In the genomic region with DNA sequence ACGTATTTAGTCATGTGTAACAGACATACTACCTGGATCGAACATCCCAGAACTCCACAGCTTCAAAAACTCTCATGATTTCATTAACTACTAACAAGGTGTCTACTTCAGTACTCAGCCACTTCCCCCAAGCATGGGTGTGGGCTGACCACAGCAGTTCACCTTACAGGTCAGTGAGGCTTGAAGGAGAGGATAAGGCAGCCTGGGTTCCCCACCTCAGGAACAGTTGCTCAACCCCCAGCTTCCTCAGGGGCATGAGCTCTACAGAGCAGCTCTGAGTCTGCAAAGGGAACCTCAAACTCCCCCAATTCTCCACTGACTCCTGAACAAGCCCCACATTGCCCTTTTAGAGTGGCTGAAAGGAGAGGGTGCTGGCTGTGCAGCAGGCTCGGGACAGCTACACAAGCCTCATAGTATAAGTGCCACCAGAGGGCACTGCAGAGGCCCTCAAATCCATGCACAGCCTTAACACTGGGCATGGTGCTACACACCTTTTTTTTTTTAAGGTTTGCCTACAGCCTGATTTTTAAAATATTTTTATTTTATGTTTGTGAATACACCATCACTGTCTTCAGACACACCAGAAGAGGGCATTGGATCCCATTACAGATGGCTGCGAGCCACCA, we compare ENCODE assay signal across 10 mouse cellular contexts. TPM values are rescaled to one million over a fixed set of nuclear protein-coding genes. Genes with fewer than 3 reads are reported as not detected.
A peak's percentile ranks its signal among the peaks of the same experiment; 100 is the strongest.
DNase-seq lines count a peak whose midpoint lies in the region; ATAC-seq and TF ChIP-seq lines count a peak whose summit lies in the region.
"Had no signal": no experiment of that assay in that cellular context is flagged by ENCODE, and none has a peak within 500 bp of the region (broad histone marks: within the 10 kb centered on the region; RNA-seq: fewer than 3 reads in every experiment).

No protein-coding gene starts in this region.

- H3K9me3 ChIP-seq in heart, embryonic 11.5 days (replicated peaks; ENCODE audit: control insufficient read depth, low read length) = no peaks in the 10 kb centered on the region
- H3K9me3 ChIP-seq in ES-Bruce4 (replicated peaks; ENCODE audit: control insufficient read depth, insufficient read depth, low read length, poor library complexity, severe bottlenecking) = no peaks in the 10 kb centered on the region
- H3K9me3 ChIP-seq in midbrain, postnatal 0 days (ENCODE audit: low read length) = no peaks in the 10 kb centered on the region
- H3K9me3 ChIP-seq: embryonic facial prominence, embryonic 12.5 days had no signal

- no peaks in the 10 kb centered on the region for H3K27me3 ChIP-seq in heart, embryonic 11.5 days (ENCODE audit: control insufficient read depth, insufficient read depth, low read length)
- H3K27me3 ChIP-seq in ES-Bruce4 (ENCODE audit: control insufficient read depth, insufficient read depth, low read length, poor library complexity, severe bottlenecking) = no peaks in the 10 kb centered on the region
- no peaks in the 10 kb centered on the region for H3K27me3 ChIP-seq in midbrain, postnatal 0 days (ENCODE audit: insufficient read depth, low read length)
- H3K27me3 ChIP-seq: embryonic facial prominence, embryonic 12.5 days had no signal

- no peak overlapping the region for H3K27ac ChIP-seq in heart, embryonic 11.5 days (ENCODE audit: low read depth, low read length)
- no peak overlapping the region for H3K27ac ChIP-seq in ES-Bruce4 (ENCODE audit: insufficient read depth, low read length)
- H3K27ac ChIP-seq in midbrain, postnatal 0 days (ENCODE audit: low read depth, low read length) = no peak overlapping the region
- H3K27ac ChIP-seq: embryonic facial prominence, embryonic 12.5 days had no signal

- no peak for TF ChIP-seq POLR2A in ES-Bruce4 (IDR thresholded peaks at IDR 0.05; ENCODE audit: insufficient read depth, low read length)

- H3K4me2 ChIP-seq in heart, embryonic 11.5 days = no peak overlapping the region
- no peak overlapping the region for H3K4me2 ChIP-seq in midbrain, postnatal 0 days (ENCODE audit: low read depth, low read length, poor library complexity, severe bottlenecking)
- H3K4me2 ChIP-seq: embryonic facial prominence, embryonic 12.5 days had no signal

- peak; percentile 64 for TF ChIP-seq CTCF in ES-Bruce4 (IDR thresholded peaks at IDR 0.05; ENCODE audit: low read depth, low read length)
- peak; percentile 72 for TF ChIP-seq CTCF in midbrain, postnatal 0 days (IDR thresholded peaks at IDR 0.05)

- no peak overlapping the region for H3K9ac ChIP-seq in heart, embryonic 11.5 days (ENCODE audit: low read depth, low read length)
- no peak overlapping the region for H3K9ac ChIP-seq in ES-Bruce4 (ENCODE audit: low read depth, poor library complexity, severe bottlenecking)
- H3K9ac ChIP-seq in midbrain, postnatal 0 days (replicated peaks; ENCODE audit: low read length, poor library complexity, severe bottlenecking) = no peak overlapping the region
- H3K9ac ChIP-seq: embryonic facial prominence, embryonic 12.5 days had no signal

- no peak for ATAC-seq in heart, embryonic 11.5 days (replicated peaks; ENCODE audit: insufficient number of reproducible peaks, low FRiP score, low TSS enrichment)
- no peak for ATAC-seq in midbrain, postnatal 0 days (ENCODE audit: low FRiP score)
- ATAC-seq in inflammation-experienced regulatory T-cells, adult 6 months = no peak

- peak; percentile 23 to 34 for DNase-seq in heart, postnatal 36 days
- peak; percentile 32 for DNase-seq in embryo, embryonic 10 days (ENCODE audit: low spot score)
- peak; percentile 58 for DNase-seq in kidney, postnatal 10 days
- peak; percentile 33 for DNase-seq in midbrain, postnatal 0 days (ENCODE audit: low spot score)
- DNase-seq in right cerebral cortex, adult 18-20 months = no peak

- no peak for TF ChIP-seq EP300 in ES-Bruce4 (IDR thresholded peaks at IDR 0.05; ENCODE audit: insufficient read depth, low read depth, low read length)

- no peaks in the 10 kb centered on the region for H3K36me3 ChIP-seq in heart, embryonic 11.5 days (ENCODE audit: control insufficient read depth, insufficient read depth, low read length)
- no peaks in the 10 kb centered on the region for H3K36me3 ChIP-seq in ES-Bruce4 (ENCODE audit: control insufficient read depth, insufficient read depth, low read length, poor library complexity, severe bottlenecking)
- H3K36me3 ChIP-seq in midbrain, postnatal 0 days (ENCODE audit: insufficient read depth, low read length) = no peaks in the 10 kb centered on the region
- H3K36me3 ChIP-seq: embryonic facial prominence, embryonic 12.5 days had no signal

- WGBS in heart, embryonic 11.5 days (ENCODE audit: insufficient replicate concordance) = 78% methylated on average over 4 of the region's 4 CpGs
- WGBS in midbrain, postnatal 0 days = 72% methylated on average over 4 of the region's 4 CpGs

- intact Hi-C loops in heart, postnatal 36 days (cut with DNase I) = loop anchor here (1.0 kb wide), 1 partner anchor 165 kb away; no protein-coding TSS in a partner anchor

- peaks cover 10% of the 10 kb centered on the region for H3K4me1 ChIP-seq in heart, embryonic 11.5 days (ENCODE audit: control insufficient read depth, insufficient read depth, low read length)
- H3K4me1 ChIP-seq in ES-Bruce4 (ENCODE audit: control insufficient read depth, insufficient read depth, low read length) = no peaks in the 10 kb centered on the region
- no peaks in the 10 kb centered on the region for H3K4me1 ChIP-seq in midbrain, postnatal 0 days (ENCODE audit: insufficient read depth, low read length)
- H3K4me1 ChIP-seq: embryonic facial prominence, embryonic 12.5 days had no signal

- H3K4me3 ChIP-seq in heart, embryonic 11.5 days (ENCODE audit: low read depth, low read length) = no peak overlapping the region
- H3K4me3 ChIP-seq in ES-Bruce4 (ENCODE audit: low read depth, low read length) = no peak overlapping the region
- no peak overlapping the region for H3K4me3 ChIP-seq in midbrain, postnatal 0 days (ENCODE audit: low read depth, low read length)
- H3K4me3 ChIP-seq: embryonic facial prominence, embryonic 12.5 days; myocyte had no signal

RNA-seq across cellular contexts. Expression of a gene that starts 15.9 kb away (rescaled TPM):
- 10 to 100 TPM; 12.4 to 12.9 TPM for total RNA-seq in heart, postnatal 36 days (2021)
- 28.7 and 31.8 TPM in 2 replicates for polyA plus RNA-seq in heart, embryonic 11.5 days (2014; fragmentation: Nextera tagmentation; extraction: Ambion mirVana)
- polyA plus RNA-seq in ES-Bruce4 (2011; ENCODE audit: insufficient read depth, insufficient read length, low read depth, missing spikeins) = 22.4 and 28.4 TPM in 2 replicates
- total RNA-seq in midbrain, postnatal 0 days (2014; rRNA removed) = 36.7 and 62.2 TPM in 2 replicates
- polyA plus RNA-seq in midbrain, postnatal 0 days (2015; fragmentation: Nextera tagmentation; extraction: Ambion mirVana) = 44.3 and 46.9 TPM in 2 replicates
- 10 to 100 TPM; 24.4 to 60.3 (median 46.9) TPM for polyA plus RNA-seq in inflammation-experienced regulatory T-cells, adult 6 months (2017; shearing (Covaris generic))

RNA-seq across cellular contexts. Expression of a gene that starts 17.8 kb away (rescaled TPM):
- total RNA-seq in heart, postnatal 36 days (2021) = not detected
- polyA plus RNA-seq in heart, embryonic 11.5 days (2014; fragmentation: Nextera tagmentation; extraction: Ambion mirVana) = not detected in 2 replicates
- polyA plus RNA-seq in ES-Bruce4 (2011; ENCODE audit: insufficient read depth, insufficient read length, low read depth, missing spikeins) = not detected in 2 replicates
- total RNA-seq in midbrain, postnatal 0 days (2014; rRNA removed) = not detected in 2 replicates
- polyA plus RNA-seq in midbrain, postnatal 0 days (2015; fragmentation: Nextera tagmentation; extraction: Ambion mirVana) = not detected in 2 replicates
- not detected for polyA plus RNA-seq in inflammation-experienced regulatory T-cells, adult 6 months (2017; shearing (Covaris generic))
- polyA plus RNA-seq: embryonic facial prominence, embryonic 12.5 days had no signal

RNA-seq across cellular contexts. Expression of a gene that starts 27.2 kb away (rescaled TPM):
- total RNA-seq in heart, postnatal 36 days (2021) = not detected
- 1.6 and 3.2 TPM in 2 replicates for polyA plus RNA-seq in heart, embryonic 11.5 days (2014; fragmentation: Nextera tagmentation; extraction: Ambion mirVana)
- 7.7 and 10.1 TPM in 2 replicates for polyA plus RNA-seq in ES-Bruce4 (2011; ENCODE audit: insufficient read depth, insufficient read length, low read depth, missing spikeins)
- not detected in 2 replicates for total RNA-seq in midbrain, postnatal 0 days (2014; rRNA removed)
- polyA plus RNA-seq in midbrain, postnatal 0 days (2015; fragmentation: Nextera tagmentation; extraction: Ambion mirVana) = 1.1 TPM in 1 of 2 replicates, not detected in the other
- not detected for polyA plus RNA-seq in inflammation-experienced regulatory T-cells, adult 6 months (2017; shearing (Covaris generic))

RNA-seq across cellular contexts. Expression of a gene that starts 33.5 kb away (rescaled TPM):
- total RNA-seq in heart, postnatal 36 days (2021) = 10 to 100 TPM; 16.2 to 19.7 TPM
- 50.1 and 54.4 TPM in 2 replicates for polyA plus RNA-seq in heart, embryonic 11.5 days (2014; fragmentation: Nextera tagmentation; extraction: Ambion mirVana)
- polyA plus RNA-seq in ES-Bruce4 (2011; ENCODE audit: insufficient read depth, insufficient read length, low read depth, missing spikeins) = 40.8 and 44.5 TPM in 2 replicates
- 115 and 121 TPM in 2 replicates for total RNA-seq in midbrain, postnatal 0 days (2014; rRNA removed)
- polyA plus RNA-seq in midbrain, postnatal 0 days (2015; fragmentation: Nextera tagmentation; extraction: Ambion mirVana) = 165 and 175 TPM in 2 replicates
- 10 to 100 TPM; 17.7 to 32.4 (median 20.6) TPM for polyA plus RNA-seq in inflammation-experienced regulatory T-cells, adult 6 months (2017; shearing (Covaris generic))

RNA-seq across cellular contexts. Expression of a gene that starts 41.3 kb away (rescaled TPM):
- 10 to 100 TPM; 20.5 to 21.3 TPM for total RNA-seq in heart, postnatal 36 days (2021)
- 102 and 106 TPM in 2 replicates for polyA plus RNA-seq in heart, embryonic 11.5 days (2014; fragmentation: Nextera tagmentation; extraction: Ambion mirVana)
- 37.8 and 41.0 TPM in 2 replicates for polyA plus RNA-seq in ES-Bruce4 (2011; ENCODE audit: insufficient read depth, insufficient read length, low read depth, missing spikeins)
- 46.7 and 48.6 TPM in 2 replicates for total RNA-seq in midbrain, postnatal 0 days (2014; rRNA removed)
- polyA plus RNA-seq in midbrain, postnatal 0 days (2015; fragmentation: Nextera tagmentation; extraction: Ambion mirVana) = 103 and 117 TPM in 2 replicates
- polyA plus RNA-seq in inflammation-experienced regulatory T-cells, adult 6 months (2017; shearing (Covaris generic)) = 10 to 100 TPM; 81.2 to 97.1 (median 91.3) TPM
